Mouse (Mus musculus): Measurements from ENCODE around the gene Zfp593. TPM values are rescaled to one million over a fixed set of nuclear protein-coding genes. Genes with fewer than 3 reads are reported as not detected.

Gene Zfp593
- total RNA-seq, 2 experiments from 2014 or later = 3.3 to 4.4 TPM

GRCm38 (mm10) chr4:134230431-134230830, 15.0 kb downstream of the Zfp593 start:
- no peak for DNase-seq

- DNase-seq = no peak
Observed at GRCm38 (mm10) chr4:134227194-134227593, 18.2 kb downstream of the Zfp593 start, which contains the start of gene Catsper4. TSS of gene Catsper4 (minus strand) at chr4:134227383.

GRCm38 (mm10) chr4:134222793-134223600, 22.4 kb downstream of the Zfp593 start:
- no peak for DNase-seq

GRCm38 (mm10) chr4:134206488-134207053, 38.8 kb downstream of the Zfp593 start:
- DNase-seq = no peak

GRCm38 (mm10) chr4:134203340-134203896, 42.0 kb downstream of the Zfp593 start:
- no peak for DNase-seq

- no peak for DNase-seq
Observed at GRCm38 (mm10) chr4:134202904-134203303, 42.5 kb downstream of the Zfp593 start, which contains the start of gene Gm7534. TSS of gene Gm7534 (minus strand) at chr4:134203004.

- DNase-seq = no peak
Observed at GRCm38 (mm10) chr4:134199371-134199770, 46.0 kb downstream of the Zfp593 start.

Other genes with a start within 250 kb of the Zfp593 start
- gene Dhdds, start 244.7 kb downstream of the Zfp593 start, total RNA-seq (2021) = 1 to 10 TPM; 9.5 TPM
- under 1 TPM; 0.24 to 0.49 TPM for gene Lin28a, start 226.8 kb downstream of the Zfp593 start, total RNA-seq (2021)
- gene Zfp683, start 191.8 kb downstream of the Zfp593 start, total RNA-seq (2021) = not detected
- gene Crybg2, start 184.8 kb downstream of the Zfp593 start, total RNA-seq (2021) = not detected
- gene Cd52, start 150.5 kb downstream of the Zfp593 start, total RNA-seq (2021) = 1 to 10 TPM in 1 of 2 experiments, under 1 TPM in 1; 0.61 to 1.2 TPM
- gene Ubxn11, start 143.0 kb downstream of the Zfp593 start, total RNA-seq (2021) = 1 to 10 TPM; 1.0 to 1.3 TPM
- gene Sh3bgrl3, start 116.8 kb downstream of the Zfp593 start, total RNA-seq (2021) = 10 to 100 TPM; 19.1 to 26.6 TPM
- gene Cep85, start 58.5 kb downstream of the Zfp593 start, total RNA-seq (2021) = 10 to 100 TPM; 38.9 to 63.2 TPM
- gene Gm7534, start 42.6 kb downstream of the Zfp593 start, total RNA-seq (2021) = not detected
- gene Catsper4, start 18.2 kb downstream of the Zfp593 start, total RNA-seq (2021) = 1 to 10 TPM; 1.2 to 1.4 TPM
- 10 to 100 TPM; 22.8 to 32.8 TPM for gene Cnksr1, start 7.2 kb downstream of the Zfp593 start, total RNA-seq (2021)
- gene E130218I03Rik, start 1.9 kb downstream of the Zfp593 start, total RNA-seq (2021) = not detected
- not detected for gene Gm30191, start 1.3 kb upstream of the Zfp593 start, total RNA-seq (2021)
- 1 to 10 TPM; 3.4 TPM for gene Grrp1, start 8.5 kb upstream of the Zfp593 start, total RNA-seq (2021)
- 1 to 10 TPM; 2.3 to 3.8 TPM for gene Pdik1l, start 42.3 kb upstream of the Zfp593 start, total RNA-seq (2021)
- 100 to 1,000 TPM; 113 to 253 TPM for gene Trim63, start 69.5 kb upstream of the Zfp593 start, total RNA-seq (2021)
- gene Slc30a2, start 97.6 kb upstream of the Zfp593 start, total RNA-seq (2021) = 1 to 10 TPM; 1.4 to 7.2 TPM
- 10 to 100 TPM; 25.5 to 29.2 TPM for gene Extl1, start 138.3 kb upstream of the Zfp593 start, total RNA-seq (2021)
- gene Pafah2, start 150.7 kb upstream of the Zfp593 start, total RNA-seq (2021) = 1 to 10 TPM; 3.2 TPM
- gene Stmn1, start 222.7 kb upstream of the Zfp593 start, total RNA-seq (2021) = 10 to 100 TPM in 1 of 2 experiments, 1 to 10 TPM in 1; 6.9 to 10.6 TPM